Mouse (Mus musculus) left cerebral cortex, postnatal 25 days (tissue): ENCODE measurements at regions not wholly inside any gene's neighbourhood (a gene's known extent, or its start where the extent isn't known, plus 50 kb on each side); places are given as distances from the start of the nearest gene placed in this dataset.

Source experiments
- DNase-seq, 2 experiments: peaks; one replicate each; pipeline ENCODE4 v3.0.0; 2022; ENCODE audit warnings: low spot score in 2 of 2, mixed read lengths in 1 of 2
- intact Hi-C: fragments of 180-260 bp; cut with DNase I; formaldehyde crosslinking; loops from one replicate; pipeline ENCODE4 v1.15.1; 2025

DNA sequence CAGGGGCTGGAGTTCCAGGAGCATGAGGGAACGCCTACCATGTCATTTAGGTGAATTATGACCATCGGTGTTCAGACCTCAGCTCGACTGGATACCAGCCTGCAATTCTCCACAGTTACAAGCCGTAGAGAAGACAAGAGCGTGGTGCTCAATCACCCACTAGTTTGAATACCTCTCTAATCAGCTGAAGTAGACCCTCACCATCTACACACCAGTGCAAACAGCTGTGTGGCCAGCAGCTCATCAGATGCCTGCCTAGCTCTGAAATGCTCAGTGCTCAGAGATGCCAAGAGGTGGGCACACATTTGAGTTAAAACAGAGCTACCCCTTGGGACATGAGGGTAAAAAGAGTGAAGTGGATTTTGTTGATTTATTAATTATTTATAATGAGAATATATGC, 660.2 kb downstream of the Magi1 start:
- DNase-seq: no peak
- intact Hi-C loops: no loop called here

DNA sequence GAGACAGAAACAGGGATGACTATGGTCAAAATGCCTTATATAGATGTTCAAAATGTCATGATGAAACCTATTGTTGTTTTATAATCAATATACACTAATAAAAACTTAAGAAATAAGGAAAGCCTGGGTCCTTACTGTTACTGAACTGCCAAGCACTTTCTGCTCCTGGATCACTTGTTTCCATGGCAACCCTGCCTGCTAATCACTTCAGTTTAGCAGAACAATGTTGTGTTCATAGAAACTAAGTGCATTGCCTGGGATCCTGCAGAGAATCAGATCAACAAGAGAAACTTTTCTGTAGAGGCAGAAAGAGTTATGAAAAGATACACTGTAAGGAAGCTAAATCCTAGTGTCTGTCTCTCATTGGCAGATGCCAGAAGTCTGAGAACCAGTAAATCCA, 666.8 kb downstream of the Magi1 start:
- DNase-seq: peak in 1 of 2 experiments; percentile 2
- intact Hi-C loops: no loop called here

- DNase-seq: no peak
- intact Hi-C loops: no loop called here
These were observed 657.1 kb upstream of the Adamts9 start for GRCm38 (mm10) chr6:93600376-93600775.

- no peak for DNase-seq
- intact Hi-C loops: no loop called here
These were observed 656.1 kb upstream of the Adamts9 start for GRCm38 (mm10) chr6:93599371-93599770.

- intact Hi-C loops: no loop called here
- DNase-seq: no peak
These were observed 646.6 kb upstream of the Adamts9 start for GRCm38 (mm10) chr6:93589935-93590334.

- DNase-seq: no peak
- intact Hi-C loops: no loop called here
These were observed 643.6 kb upstream of the Adamts9 start for GRCm38 (mm10) chr6:93586871-93587270.

DNA sequence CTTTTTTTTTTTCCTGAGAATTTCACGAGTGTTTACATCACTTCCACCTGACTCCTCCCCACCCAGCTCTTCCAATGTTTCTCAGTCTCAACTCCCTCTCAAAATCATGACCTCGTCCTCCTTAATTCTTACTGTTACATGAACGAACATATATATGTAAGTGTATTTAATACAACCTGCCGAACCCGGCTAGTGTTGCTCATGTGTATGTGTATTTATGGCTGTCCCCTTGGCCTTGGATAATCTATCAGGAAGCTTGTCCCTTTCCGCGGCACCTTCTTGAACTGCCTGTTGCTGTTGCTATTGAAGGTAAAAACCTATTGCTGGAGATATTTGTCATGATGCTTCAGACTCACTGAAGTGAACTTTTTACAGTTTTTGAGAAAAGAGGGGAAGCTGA, 637.8 kb upstream of the Adamts9 start:
- intact Hi-C loops: no loop called here
- DNase-seq: no peak

- no peak for DNase-seq
These were observed 637.4 kb upstream of the Adamts9 start for GRCm38 (mm10) chr6:93580716-93581115.

DNA sequence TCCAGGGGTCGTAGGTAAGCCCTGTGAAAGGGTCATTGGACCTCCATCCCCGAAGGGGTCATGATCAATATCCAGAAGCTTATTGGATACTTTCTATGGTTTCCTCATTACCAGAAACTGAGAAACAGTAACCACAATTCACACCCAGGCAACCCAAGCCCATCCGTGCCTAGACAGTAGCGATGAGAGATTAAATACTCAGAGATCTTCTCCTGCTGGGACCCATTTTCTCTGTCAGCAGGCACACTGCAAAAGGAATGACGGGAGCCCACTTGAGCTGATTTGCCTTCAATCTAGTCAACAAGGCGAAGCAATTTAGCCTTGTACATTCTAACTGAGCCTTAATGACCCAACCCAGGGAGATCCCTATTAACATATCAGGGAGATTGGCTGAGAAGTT, 632.0 kb upstream of the Adamts9 start:
- no peak for DNase-seq
- intact Hi-C loops: no loop called here

More at GRCm38 (mm10) chr6:93580716-93581115, 637.4 kb upstream of the Adamts9 start:
- intact Hi-C loops: no loop called here

DNA sequence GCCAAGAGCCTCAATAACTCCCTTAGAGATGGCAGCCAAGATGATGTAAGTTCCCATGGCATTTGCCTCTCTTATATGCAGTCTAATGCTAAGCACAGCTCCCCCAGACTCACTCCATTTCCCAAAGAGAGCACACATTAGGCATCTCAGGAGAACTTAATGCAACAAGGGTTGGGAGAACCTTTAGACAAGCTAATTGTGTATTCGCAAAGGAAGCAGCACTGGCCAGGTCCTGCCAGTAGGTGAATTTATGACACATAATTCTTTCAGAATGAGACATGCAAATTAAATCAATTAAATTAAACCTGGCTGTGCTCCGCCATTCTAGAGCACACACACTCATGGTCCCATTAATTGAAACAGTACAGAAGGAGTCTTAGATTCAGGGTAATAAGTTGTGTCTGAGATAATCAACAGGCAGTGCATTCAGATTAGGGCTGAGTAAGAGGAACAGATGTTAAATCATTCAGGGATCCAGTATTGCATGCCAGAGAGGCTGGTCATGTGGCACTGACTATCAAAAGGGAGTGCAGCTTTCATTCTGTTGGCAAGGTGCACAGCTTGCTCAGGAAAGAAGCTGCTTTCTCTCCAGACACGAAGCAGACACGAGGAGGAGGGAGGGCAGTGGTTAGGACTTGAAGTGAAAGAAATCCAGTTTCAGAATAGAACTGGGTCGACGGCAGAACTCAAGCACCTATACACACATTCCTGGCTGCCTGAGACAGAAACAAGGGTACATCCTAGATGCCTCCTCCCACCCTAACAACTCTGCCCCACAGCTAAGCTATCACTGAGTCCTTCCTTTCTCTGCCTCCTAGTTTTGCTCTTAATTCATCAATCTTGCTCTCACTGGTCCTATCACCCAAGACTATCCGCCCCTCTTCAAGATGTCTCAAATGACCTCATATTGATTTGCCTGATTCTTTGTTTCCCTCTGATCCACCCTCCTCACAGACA, 630.7 kb upstream of the Adamts9 start:
- peak; percentile 55 to 90 for DNase-seq
- intact Hi-C loops: loop anchor here (5.0 kb wide), 1 partner anchor 98 kb away; no protein-coding TSS in a partner anchor

GRCm38 (mm10) chr6:93569866-93570265, 626.6 kb upstream of the Adamts9 start:
- DNase-seq: no peak
- intact Hi-C loops: loop anchor here (5.0 kb wide), 1 partner anchor 102 kb away; no protein-coding TSS in a partner anchor

DNA sequence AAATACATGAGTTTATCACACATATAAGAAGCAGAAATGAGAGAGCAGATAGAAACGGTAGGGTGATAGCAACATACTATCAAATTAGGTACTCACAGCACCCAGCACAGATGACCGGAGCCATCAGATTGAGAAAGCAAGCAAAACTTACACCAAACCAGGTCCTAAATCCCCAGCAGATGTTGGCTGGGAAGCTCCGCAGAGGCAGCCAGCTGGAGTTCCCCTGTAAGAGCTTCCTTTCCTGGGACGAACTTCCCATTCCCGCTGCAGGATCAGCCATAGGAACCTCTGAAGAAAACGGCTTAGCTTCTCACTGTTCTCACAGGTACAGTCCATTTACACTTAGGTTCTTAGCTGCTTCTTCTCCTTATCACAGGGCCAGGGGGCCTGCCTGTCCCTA, 625.9 kb upstream of the Adamts9 start:
- intact Hi-C loops: no loop called here

GRCm38 (mm10) chr6:93566661-93567060, 623.4 kb upstream of the Adamts9 start:
- intact Hi-C loops: no loop called here
- DNase-seq: no peak

More for the DNA sequence above, 625.9 kb upstream of the Adamts9 start:
- no peak for DNase-seq

DNA sequence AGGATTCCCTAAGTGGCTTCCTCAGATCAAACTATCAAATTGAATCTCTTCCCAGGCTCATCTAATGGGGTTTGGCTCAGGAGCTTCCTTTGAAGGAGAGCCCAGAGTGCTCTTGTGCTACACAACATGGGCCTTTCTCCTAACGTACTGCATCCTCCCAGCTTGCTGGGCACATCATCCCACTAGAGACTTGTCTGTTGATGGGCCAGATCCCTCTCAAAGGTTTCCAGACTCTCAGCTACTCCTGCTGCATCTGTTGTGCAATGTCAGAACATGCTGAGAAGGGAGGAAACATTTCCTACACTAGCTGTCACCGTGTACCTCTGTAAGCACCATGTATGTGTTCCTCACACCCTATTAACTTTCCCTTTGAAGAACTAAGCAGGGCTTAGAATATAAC, 605.0 kb upstream of the Adamts9 start:
- DNase-seq: no peak

DNA sequence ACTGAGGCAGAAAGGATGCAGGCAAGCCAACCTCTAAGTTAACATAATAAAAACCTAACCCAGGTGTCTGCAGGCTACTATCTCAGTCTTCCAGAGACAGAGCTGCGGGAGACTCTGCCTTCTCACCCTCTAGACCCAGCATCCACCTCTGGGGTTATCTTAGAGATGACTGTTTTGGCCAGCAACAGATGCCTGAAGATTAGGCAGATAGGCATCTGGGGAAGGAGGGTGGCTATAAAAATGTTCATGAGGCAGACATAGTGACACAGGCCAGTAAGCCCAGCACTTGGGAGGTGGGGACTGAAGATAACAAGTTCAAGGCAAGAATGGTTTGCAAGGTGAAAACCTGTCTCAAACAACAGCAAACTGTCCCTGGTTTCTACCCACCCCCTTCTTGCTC, 601.0 kb upstream of the Adamts9 start:
- intact Hi-C loops: no loop called here

More for the DNA sequence above, 605.0 kb upstream of the Adamts9 start:
- intact Hi-C loops: no loop called here

GRCm38 (mm10) chr6:93543354-93544129, 600.2 kb upstream of the Adamts9 start:
- peak in 1 of 2 experiments; percentile 16 for DNase-seq

More for the DNA sequence above, 601.0 kb upstream of the Adamts9 start:
- peak in 1 of 2 experiments; percentile 2 for DNase-seq

GRCm38 (mm10) chr6:93539583-93539982, 596.3 kb upstream of the Adamts9 start:
- intact Hi-C loops: no loop called here
- no peak for DNase-seq

More at GRCm38 (mm10) chr6:93543354-93544129, 600.2 kb upstream of the Adamts9 start:
- intact Hi-C loops: loop anchor here (1.0 kb wide), 1 partner anchor 756 kb away; no protein-coding TSS in a partner anchor

DNA sequence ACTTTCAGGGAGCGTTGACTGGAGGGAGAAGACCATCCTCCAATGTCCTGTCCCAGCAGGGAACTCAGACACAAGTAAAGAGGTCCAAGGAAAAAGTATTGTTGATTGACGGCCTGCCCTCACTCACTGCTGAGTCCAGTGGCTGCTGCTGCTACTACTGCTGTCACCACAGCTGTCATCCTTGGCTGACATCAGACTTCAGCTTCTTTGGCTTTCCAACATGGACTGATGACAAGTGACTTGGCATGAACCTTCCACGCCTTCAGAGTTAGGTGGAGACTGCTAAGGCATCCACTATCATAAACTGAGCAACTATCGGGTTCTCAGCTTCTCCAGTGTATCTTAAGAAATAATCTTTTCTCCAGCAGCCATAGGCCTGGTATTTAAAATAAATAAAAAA, 595.9 kb upstream of the Adamts9 start:
- DNase-seq: no peak
- intact Hi-C loops: no loop called here

DNA sequence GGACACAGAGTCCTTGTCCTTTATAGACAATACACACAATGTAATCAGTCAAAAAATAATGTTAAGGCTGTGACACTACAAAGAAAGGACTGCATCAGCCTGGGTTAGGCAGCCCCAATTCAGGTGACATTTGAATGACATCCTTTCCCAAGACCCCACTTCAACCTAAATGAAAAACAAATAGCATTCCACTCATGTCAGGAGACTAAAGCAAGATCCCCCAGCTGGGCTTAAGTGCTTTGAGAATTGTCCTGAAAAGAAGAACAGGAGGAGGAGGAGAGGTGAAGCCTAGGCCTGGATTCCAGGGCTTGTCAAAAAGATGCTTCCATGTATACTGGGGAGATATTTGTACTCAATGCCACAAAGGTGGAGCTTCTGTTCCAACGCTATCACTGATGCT, 594.7 kb upstream of the Adamts9 start:
- no peak for DNase-seq
- intact Hi-C loops: no loop called here

DNA sequence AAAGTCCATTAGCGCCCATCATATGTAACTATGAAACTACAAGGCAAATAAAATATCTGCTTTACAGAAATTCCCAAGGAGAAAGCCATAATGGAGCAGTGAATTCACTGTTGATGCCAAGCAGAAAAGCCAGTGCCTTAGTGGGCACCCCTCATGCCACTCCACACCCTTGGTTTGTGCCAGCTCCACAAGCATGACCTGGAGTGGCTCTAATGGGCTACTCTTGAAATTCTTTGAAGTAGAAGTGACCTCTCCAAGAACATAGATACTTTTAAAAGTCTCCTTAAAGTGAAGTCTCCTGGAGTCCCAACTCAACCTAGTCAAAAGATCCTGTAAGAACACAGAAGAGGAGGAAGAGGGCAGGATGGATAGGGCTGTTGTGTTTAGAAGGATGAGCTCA, 593.8 kb upstream of the Adamts9 start:
- DNase-seq: no peak
- intact Hi-C loops: no loop called here
